Mouse (Mus musculus): ENCODE results near the gene Mest. TPM values are rescaled to one million over a fixed set of nuclear protein-coding genes. Genes with fewer than 3 reads are reported as not detected.

The Mest gene
- polyA plus RNA-seq, 1 experiment = 25.3 TPM

DNA sequence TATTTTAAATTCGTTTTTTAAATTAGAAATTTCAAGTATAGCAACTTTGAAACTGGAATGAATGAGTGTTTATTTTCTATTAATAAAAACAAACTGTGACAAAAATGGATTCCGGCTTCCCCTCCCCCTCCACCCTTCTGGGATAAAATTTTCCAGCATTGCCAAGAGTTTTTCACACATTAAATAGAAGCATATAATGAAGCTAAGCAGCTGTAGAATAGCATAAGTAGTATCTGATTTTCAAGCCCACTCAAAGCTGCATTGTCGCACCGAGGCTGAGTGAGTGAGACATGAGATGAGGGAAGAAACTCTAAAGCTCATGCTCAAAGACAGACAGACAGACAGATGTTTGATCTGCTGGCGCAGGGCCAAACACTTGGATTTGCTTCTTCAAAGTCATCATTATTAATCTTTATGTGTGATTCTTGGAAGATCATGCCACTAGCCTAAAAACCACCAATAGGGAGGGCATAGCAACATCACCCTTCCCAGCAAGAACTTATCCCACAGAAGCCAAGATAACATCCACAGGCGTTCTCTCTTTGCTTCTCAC lies 25.1 kb downstream of the Mest start:
- DNase-seq = no peak
- H3K4me3 ChIP-seq (replicated peaks; ENCODE audit: insufficient read depth, low read depth, low read length) = no peak overlapping the region
- TF ChIP-seq POLR2A (IDR thresholded peaks at IDR 0.05; ENCODE audit: borderline replicate concordance, insufficient read depth, low read length) (no peak), CTCF (IDR thresholded peaks at IDR 0.05; ENCODE audit: borderline replicate concordance, insufficient read depth, low read depth, low read length) (no peak)
- H3K27ac ChIP-seq (ENCODE audit: insufficient read depth, low read length) = no peak overlapping the region
- no peaks in the 10 kb centered on the region for H3K27me3 ChIP-seq (ENCODE audit: control insufficient read depth, insufficient read depth, low read length)
- no peaks in the 10 kb centered on the region for H3K4me1 ChIP-seq (ENCODE audit: control insufficient read depth, insufficient read depth, low read length)
- 81% methylated on average over 6 of the region's 6 CpGs for WGBS

DNA sequence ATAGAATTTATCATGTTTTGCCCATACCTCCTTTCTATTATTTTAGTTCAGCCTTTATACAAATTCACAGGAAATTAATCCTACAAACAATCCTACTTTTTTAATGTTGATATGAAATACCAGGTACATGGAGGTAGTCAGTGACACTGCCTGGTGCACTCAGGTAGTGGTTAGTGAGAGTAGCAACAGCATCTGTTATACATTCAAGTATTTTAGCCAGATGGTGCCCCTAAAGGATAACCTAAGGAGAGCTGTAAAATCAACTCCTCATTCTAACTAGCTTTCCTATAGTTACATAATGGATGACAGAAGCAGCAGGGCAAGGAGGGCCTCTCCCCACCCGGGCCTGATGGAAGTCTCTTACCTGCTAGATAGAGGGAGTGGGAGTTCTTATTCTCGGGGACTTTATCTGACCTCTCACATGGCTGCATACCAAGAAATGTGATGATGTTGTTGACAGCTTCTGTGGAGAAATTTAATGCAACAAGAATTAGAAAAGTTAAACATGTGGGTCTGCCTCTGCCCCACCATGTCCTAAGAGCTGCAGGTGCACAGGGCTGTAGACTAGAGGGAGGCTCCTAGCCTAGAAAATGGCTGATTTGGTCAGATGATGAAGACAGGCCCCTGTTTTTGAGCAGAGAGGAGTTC lies 25.8 kb downstream of the Mest start:
- no peak overlapping the region for H3K4me3 ChIP-seq (replicated peaks; ENCODE audit: insufficient read depth, low read depth, low read length)
- TF ChIP-seq CTCF (IDR thresholded peaks at IDR 0.05; ENCODE audit: borderline replicate concordance, insufficient read depth, low read depth, low read length) (no peak), POLR2A (IDR thresholded peaks at IDR 0.05; ENCODE audit: borderline replicate concordance, insufficient read depth, low read length) (no peak)
- no peaks in the 10 kb centered on the region for H3K4me1 ChIP-seq (ENCODE audit: control insufficient read depth, insufficient read depth, low read length)
- H3K27me3 ChIP-seq (ENCODE audit: control insufficient read depth, insufficient read depth, low read length) = no peaks in the 10 kb centered on the region
- 54% methylated on average over 2 of the region's 2 CpGs for WGBS
- DNase-seq = no peak
- H3K27ac ChIP-seq (ENCODE audit: insufficient read depth, low read length) = no peak overlapping the region

DNA sequence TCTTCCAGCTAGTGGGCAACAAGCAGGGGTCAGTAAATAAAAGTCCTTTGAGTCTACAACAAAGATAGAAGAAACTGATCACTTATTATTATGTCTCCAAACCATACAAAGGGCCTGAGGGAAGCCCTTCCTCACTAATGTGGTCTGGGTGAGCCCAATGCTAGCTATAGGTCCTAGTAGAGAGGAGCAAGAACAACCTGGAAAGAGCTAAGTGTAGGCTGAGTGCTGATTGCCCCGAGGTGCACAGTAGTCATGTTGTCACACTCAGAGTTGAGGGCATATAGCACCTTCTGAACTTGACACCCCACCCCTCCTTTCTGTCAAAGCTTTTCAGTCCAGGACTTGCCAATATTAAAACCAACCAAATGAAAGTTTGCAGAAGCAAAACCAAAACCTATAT lies 26.5 kb downstream of the Mest start:
- TF ChIP-seq CTCF (IDR thresholded peaks at IDR 0.05; ENCODE audit: borderline replicate concordance, insufficient read depth, low read depth, low read length) (no peak), POLR2A (IDR thresholded peaks at IDR 0.05; ENCODE audit: borderline replicate concordance, insufficient read depth, low read length) (no peak)

DNA sequence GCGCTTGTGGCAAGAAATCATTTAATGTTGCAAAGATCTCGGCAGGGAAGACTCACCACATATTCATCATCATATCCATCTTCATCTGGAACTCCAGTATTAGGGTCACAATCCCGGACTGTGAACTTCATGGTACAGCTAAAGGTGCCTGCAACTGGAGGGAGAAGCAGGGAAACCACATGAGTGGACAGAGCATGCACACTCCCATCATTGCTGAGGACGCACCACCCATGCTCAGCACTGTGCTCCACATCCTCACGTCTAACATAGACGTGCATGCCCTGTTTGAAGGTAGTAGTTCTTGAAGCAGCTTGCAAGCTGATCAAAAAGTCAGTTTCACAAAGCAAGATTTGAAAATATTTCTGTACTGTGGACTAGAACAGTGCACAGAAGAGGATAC lies 27.1 kb downstream of the Mest start:
- no peaks in the 10 kb centered on the region for H3K4me1 ChIP-seq (ENCODE audit: control insufficient read depth, insufficient read depth, low read length)
- no peak overlapping the region for H3K27ac ChIP-seq (ENCODE audit: insufficient read depth, low read length)
- 83% methylated on average over 6 of the region's 6 CpGs for WGBS
- H3K4me3 ChIP-seq (replicated peaks; ENCODE audit: insufficient read depth, low read depth, low read length) = no peak overlapping the region
- TF ChIP-seq CTCF (IDR thresholded peaks at IDR 0.05; ENCODE audit: borderline replicate concordance, insufficient read depth, low read depth, low read length) (no peak), POLR2A (IDR thresholded peaks at IDR 0.05; ENCODE audit: borderline replicate concordance, insufficient read depth, low read length) (no peak)
- H3K27me3 ChIP-seq (ENCODE audit: control insufficient read depth, insufficient read depth, low read length) = no peaks in the 10 kb centered on the region
- no peak for DNase-seq

More for the DNA sequence above, 26.5 kb downstream of the Mest start:
- WGBS = 68% methylated on average over 1 of the region's 1 CpGs
- Histone ChIP-seq H3K27ac (ENCODE audit: insufficient read depth, low read length) (no peak overlapping the region), H3K4me3 (replicated peaks; ENCODE audit: insufficient read depth, low read depth, low read length) (no peak overlapping the region), H3K4me1 (ENCODE audit: control insufficient read depth, insufficient read depth, low read length) (no peaks in the 10 kb centered on the region), H3K27me3 (ENCODE audit: control insufficient read depth, insufficient read depth, low read length) (no peaks in the 10 kb centered on the region)
- DNase-seq = no peak

DNA sequence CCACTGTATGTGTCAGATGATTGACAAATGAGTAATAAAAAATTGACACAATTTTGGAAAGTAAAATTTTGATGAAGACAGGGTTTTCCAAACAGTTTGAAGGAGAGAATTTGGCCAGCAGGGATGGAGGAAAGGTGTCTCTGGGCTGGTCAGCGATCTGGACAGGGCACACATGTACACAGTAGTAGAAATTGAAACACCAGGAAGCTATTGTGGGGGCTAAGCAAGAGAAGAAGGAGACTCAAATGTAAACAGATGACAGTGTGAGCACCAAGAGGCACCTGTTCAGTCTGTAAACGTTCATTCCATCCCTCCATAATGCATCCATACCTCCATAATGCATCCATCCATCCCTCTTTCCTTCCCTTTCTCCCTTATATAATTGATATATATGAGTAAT lies 27.9 kb downstream of the Mest start:
- 87% methylated on average over 2 of the region's 2 CpGs for WGBS
- Histone ChIP-seq H3K4me1 (ENCODE audit: control insufficient read depth, insufficient read depth, low read length) (no peaks in the 10 kb centered on the region), H3K4me3 (replicated peaks; ENCODE audit: insufficient read depth, low read depth, low read length) (no peak overlapping the region), H3K27ac (ENCODE audit: insufficient read depth, low read length) (no peak overlapping the region), H3K27me3 (ENCODE audit: control insufficient read depth, insufficient read depth, low read length) (no peaks in the 10 kb centered on the region)
- TF ChIP-seq CTCF (IDR thresholded peaks at IDR 0.05; ENCODE audit: borderline replicate concordance, insufficient read depth, low read depth, low read length) (no peak), POLR2A (IDR thresholded peaks at IDR 0.05; ENCODE audit: borderline replicate concordance, insufficient read depth, low read length) (no peak)
- DNase-seq = no peak

Other genes starting within 250 kb of the Mest start
- gene Tmem209, start 213.8 kb upstream of the Mest start, polyA plus RNA-seq (2012; rRNA removed) = 33.9 and 36.7 TPM in 2 replicates
- 0.08 and 0.17 TPM in 2 replicates for gene Ssmem1, start 213.7 kb upstream of the Mest start, polyA plus RNA-seq (2012; rRNA removed)
- 7.0 and 7.7 TPM in 2 replicates for gene Cpa2, start 182.0 kb upstream of the Mest start, polyA plus RNA-seq (2012; rRNA removed)
- 0.14 and 0.16 TPM in 2 replicates for gene Cpa4, start 155.2 kb upstream of the Mest start, polyA plus RNA-seq (2012; rRNA removed)
- 0.05 TPM in 1 of 2 replicates, not detected in the other for gene Cpa5, start 112.5 kb upstream of the Mest start, polyA plus RNA-seq (2012; rRNA removed)
- not detected in 2 replicates for gene Cpa1, start 84.3 kb upstream of the Mest start, polyA plus RNA-seq (2012; rRNA removed)
- gene Cep41, start 29.8 kb upstream of the Mest start, polyA plus RNA-seq (2012; rRNA removed) = 4.0 and 4.1 TPM in 2 replicates
- gene Copg2, start 173.2 kb downstream of the Mest start, polyA plus RNA-seq (2012; rRNA removed) = 68.2 and 73.6 TPM in 2 replicates
- not detected in 2 replicates for gene Tsga13, start 192.0 kb downstream of the Mest start, polyA plus RNA-seq (2012; rRNA removed)
- gene Klf14, start 235.5 kb downstream of the Mest start, polyA plus RNA-seq (2012; rRNA removed) = 0.05 TPM in 1 of 2 replicates, not detected in the other

All from cerebellum, adult 2 months (tissue).